Mouse (Mus musculus): ENCODE results near the gene Padi1. TPM values are rescaled to one million over a fixed set of nuclear protein-coding genes. Genes with fewer than 3 reads are reported as not detected.
A peak's percentile ranks its signal among the peaks of the same experiment; 100 is the strongest.

Padi1 gene
- total RNA-seq, 1 experiment: 0.09 TPM

GRCm38 (mm10) chr4:140771091-140771490 lies 74.5 kb downstream of the Padi1 start:
- DNase-seq (ENCODE audit: low read depth, low spot score): no peak
- in situ Hi-C loops (cut with MboI; ENCODE audit: low sequenced_read_pairs in 2 of 2, unreplicated experiment in 2 of 2): no loop called here
- no peaks in the 10 kb centered on the region for H3K36me3 ChIP-seq (ENCODE audit: control insufficient read depth, insufficient read depth, low read length, poor library complexity, severe bottlenecking)

DNA sequence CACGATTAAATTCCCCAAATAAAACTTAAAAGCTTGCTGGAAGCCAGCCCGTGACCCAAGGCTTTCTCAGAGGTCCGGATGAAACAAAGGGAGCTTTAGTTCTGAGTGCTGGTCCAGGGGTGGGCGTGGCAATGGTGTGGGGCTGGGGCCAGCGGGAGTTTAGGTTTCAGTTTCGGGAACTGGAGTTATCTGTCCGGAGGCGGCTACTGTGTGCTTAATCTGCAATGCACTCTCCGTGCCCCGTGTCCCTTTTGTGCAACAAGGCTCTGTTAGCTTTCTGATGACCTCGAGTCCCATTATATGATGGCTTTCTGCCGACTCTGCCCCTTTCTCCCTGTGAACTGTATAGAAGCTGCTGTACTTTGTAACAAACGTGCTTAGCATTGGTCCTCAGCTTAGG lies 75.1 kb downstream of the Padi1 start:
- no peak for TF ChIP-seq CHD2 (IDR thresholded peaks at IDR 0.05; ENCODE audit: low read depth, low read length)
- 0 out of 2 replicates have a peak, but pooled peaks have one; percentile 8 for TF ChIP-seq MAFK (IDR thresholded peaks at IDR 0.05; ENCODE audit: insufficient read depth, low read depth, low read length)
- H3K9ac ChIP-seq (ENCODE audit: insufficient read depth, low read depth, low read length, poor library complexity, severe bottlenecking): no peak overlapping the region
- peaks cover 0 to 23% of the 10 kb centered on the region in 2 experiments; a peak in 1 of 4 replicates for H3K4me1 ChIP-seq (ENCODE audit: control insufficient read depth in 2 of 2, insufficient read depth in 2 of 2, low read length in 2 of 2, poor library complexity in 1 of 2)
- no peak overlapping the region for H3K4me3 ChIP-seq (ENCODE audit: insufficient read depth in 1 of 2, low read depth in 1 of 2, low read length in 2 of 2, poor library complexity in 1 of 2, severe bottlenecking in 1 of 2)
- no peak overlapping the region for H3K27ac ChIP-seq (ENCODE audit: insufficient read depth, low read depth, low read length, poor library complexity, severe bottlenecking)
- H3K36me3 ChIP-seq (ENCODE audit: control insufficient read depth, insufficient read depth, low read length, poor library complexity, severe bottlenecking): no peaks in the 10 kb centered on the region
- in situ Hi-C loops (cut with MboI; ENCODE audit: low sequenced_read_pairs in 2 of 2, unreplicated experiment in 2 of 2): no loop called here
- H3K9me3 ChIP-seq (ENCODE audit: control insufficient read depth, insufficient read depth, low read depth, low read length): no peaks in the 10 kb centered on the region
- no peak for DNase-seq (ENCODE audit: low read depth, low spot score)

More at GRCm38 (mm10) chr4:140771091-140771490, 74.5 kb downstream of the Padi1 start:
- TF ChIP-seq ZC3H11A (IDR thresholded peaks at IDR 0.05; ENCODE audit: borderline replicate concordance, low read depth, low read length) (no peak), HCFC1 (IDR thresholded peaks at IDR 0.05; ENCODE audit: borderline replicate concordance, insufficient read depth, low read length) (no peak), CHD2 (IDR thresholded peaks at IDR 0.05; ENCODE audit: low read depth, low read length) (no peak), MAFK (IDR thresholded peaks at IDR 0.05; ENCODE audit: insufficient read depth, low read depth, low read length) (no peak), ZNF384 (IDR thresholded peaks at IDR 0.05; ENCODE audit: low read depth, low read length) (no peak)
- Histone ChIP-seq H3K27ac (ENCODE audit: insufficient read depth, low read depth, low read length, poor library complexity, severe bottlenecking) (no peak overlapping the region), H3K9ac (ENCODE audit: insufficient read depth, low read depth, low read length, poor library complexity, severe bottlenecking) (no peak overlapping the region), H3K4me3 (ENCODE audit: insufficient read depth in 1 of 2, low read depth in 1 of 2, low read length in 2 of 2, poor library complexity in 1 of 2, severe bottlenecking in 1 of 2) (no peak overlapping the region), H3K9me3 (ENCODE audit: control insufficient read depth, insufficient read depth, low read depth, low read length) (no peaks in the 10 kb centered on the region), H3K4me1 (ENCODE audit: control insufficient read depth in 2 of 2, insufficient read depth in 2 of 2, low read length in 2 of 2, poor library complexity in 1 of 2) (peaks cover 0 to 23% of the 10 kb centered on the region in 2 experiments; a peak in 1 of 4 replicates)

GRCm38 (mm10) chr4:140768973-140769372 lies 76.6 kb downstream of the Padi1 start:
- in situ Hi-C loops (cut with MboI; ENCODE audit: low sequenced_read_pairs in 2 of 2, unreplicated experiment in 2 of 2): no loop called here
- H3K9ac ChIP-seq (ENCODE audit: insufficient read depth, low read depth, low read length, poor library complexity, severe bottlenecking): no peak overlapping the region
- no peak for TF ChIP-seq MAFK (IDR thresholded peaks at IDR 0.05; ENCODE audit: insufficient read depth, low read depth, low read length)
- TF ChIP-seq CHD2 (IDR thresholded peaks at IDR 0.05; ENCODE audit: low read depth, low read length): no peak
- TF ChIP-seq HCFC1 (IDR thresholded peaks at IDR 0.05; ENCODE audit: borderline replicate concordance, insufficient read depth, low read length): no peak
- TF ChIP-seq ZNF384 (IDR thresholded peaks at IDR 0.05; ENCODE audit: low read depth, low read length): no peak
- no peak for TF ChIP-seq ZC3H11A (IDR thresholded peaks at IDR 0.05; ENCODE audit: borderline replicate concordance, low read depth, low read length)

DNA sequence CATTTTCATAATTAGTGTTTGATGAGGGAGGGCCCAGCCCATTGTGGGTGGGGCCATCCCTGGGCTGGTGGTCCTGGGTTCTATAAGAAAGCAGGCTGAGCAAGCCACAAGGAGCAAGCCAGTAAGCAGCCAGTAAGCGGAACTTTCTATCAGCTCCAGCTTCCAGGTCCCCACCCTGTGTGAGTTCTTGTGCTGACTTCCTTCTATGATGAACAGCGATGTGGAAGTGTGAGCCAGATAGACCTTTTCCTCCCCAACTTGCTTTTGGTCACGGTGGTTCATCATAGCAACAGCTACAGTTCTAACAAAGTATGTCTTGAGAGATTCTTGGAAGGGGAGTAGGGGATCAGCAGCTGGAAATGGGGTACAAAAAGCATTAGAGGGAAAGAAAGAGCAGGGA lies 79.6 kb downstream of the Padi1 start:
- no peak for DNase-seq (ENCODE audit: low read depth, low spot score)
- no peak overlapping the region for H3K9ac ChIP-seq (ENCODE audit: insufficient read depth, low read depth, low read length, poor library complexity, severe bottlenecking)
- no peaks in the 10 kb centered on the region for H3K9me3 ChIP-seq (ENCODE audit: control insufficient read depth, insufficient read depth, low read depth, low read length)
- no peak overlapping the region for H3K27ac ChIP-seq (ENCODE audit: insufficient read depth, low read depth, low read length, poor library complexity, severe bottlenecking)
- no peak for TF ChIP-seq ZC3H11A (IDR thresholded peaks at IDR 0.05; ENCODE audit: borderline replicate concordance, low read depth, low read length)
- no peak for TF ChIP-seq MAFK (IDR thresholded peaks at IDR 0.05; ENCODE audit: insufficient read depth, low read depth, low read length)
- no peak for TF ChIP-seq ZNF384 (IDR thresholded peaks at IDR 0.05; ENCODE audit: low read depth, low read length)
- no peak for TF ChIP-seq HCFC1 (IDR thresholded peaks at IDR 0.05; ENCODE audit: borderline replicate concordance, insufficient read depth, low read length)
- TF ChIP-seq CHD2 (IDR thresholded peaks at IDR 0.05; ENCODE audit: low read depth, low read length): no peak
- peaks cover 0 to 10% of the 10 kb centered on the region in 2 experiments; a peak in 1 of 4 replicates for H3K4me1 ChIP-seq (ENCODE audit: control insufficient read depth in 2 of 2, insufficient read depth in 2 of 2, low read length in 2 of 2, poor library complexity in 1 of 2)
- in situ Hi-C loops (cut with MboI; ENCODE audit: low sequenced_read_pairs in 2 of 2, unreplicated experiment in 2 of 2): no loop called here
- H3K36me3 ChIP-seq (ENCODE audit: control insufficient read depth, insufficient read depth, low read length, poor library complexity, severe bottlenecking): no peaks in the 10 kb centered on the region
- H3K4me3 ChIP-seq (ENCODE audit: insufficient read depth in 1 of 2, low read depth in 1 of 2, low read length in 2 of 2, poor library complexity in 1 of 2, severe bottlenecking in 1 of 2): no peak overlapping the region

More at GRCm38 (mm10) chr4:140768973-140769372, 76.6 kb downstream of the Padi1 start:
- no peak overlapping the region for H3K27ac ChIP-seq (ENCODE audit: insufficient read depth, low read depth, low read length, poor library complexity, severe bottlenecking)
- H3K4me1 ChIP-seq (ENCODE audit: control insufficient read depth in 2 of 2, insufficient read depth in 2 of 2, low read length in 2 of 2, poor library complexity in 1 of 2): peaks cover 0 to 20% of the 10 kb centered on the region in 2 experiments; a peak in 1 of 4 replicates
- no peaks in the 10 kb centered on the region for H3K36me3 ChIP-seq (ENCODE audit: control insufficient read depth, insufficient read depth, low read length, poor library complexity, severe bottlenecking)
- no peaks in the 10 kb centered on the region for H3K9me3 ChIP-seq (ENCODE audit: control insufficient read depth, insufficient read depth, low read depth, low read length)
- 0 out of 4 replicates have a peak overlapping the region, but pooled peaks of 1 of the 2 experiments have one; percentile 33 for H3K4me3 ChIP-seq (ENCODE audit: insufficient read depth in 1 of 2, low read depth in 1 of 2, low read length in 2 of 2, poor library complexity in 1 of 2, severe bottlenecking in 1 of 2)
- no peak for DNase-seq (ENCODE audit: low read depth, low spot score)

DNA sequence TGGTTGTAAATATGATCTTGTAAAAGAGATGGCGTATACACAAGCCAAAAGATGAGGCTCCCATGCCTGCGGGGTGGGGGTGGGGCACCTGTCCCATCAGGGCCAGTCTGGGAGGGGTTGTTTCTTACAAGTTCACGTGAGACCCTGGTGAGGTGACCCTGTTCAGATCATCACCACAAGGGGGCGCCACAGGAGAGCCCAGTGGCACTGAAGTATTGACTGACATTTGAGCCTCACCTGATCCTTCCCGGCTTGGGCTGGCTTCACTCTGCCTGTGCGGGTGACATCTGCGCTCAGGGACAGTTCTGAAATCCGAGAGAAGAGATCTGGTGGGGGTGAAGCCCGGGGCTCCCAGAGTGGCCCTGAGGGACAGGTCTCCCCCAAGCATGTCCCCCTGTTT lies 82.4 kb downstream of the Padi1 start:
- Histone ChIP-seq H3K9ac (ENCODE audit: insufficient read depth, low read depth, low read length, poor library complexity, severe bottlenecking) (no peak overlapping the region), H3K4me3 (ENCODE audit: insufficient read depth in 1 of 2, low read depth in 1 of 2, low read length in 2 of 2, poor library complexity in 1 of 2, severe bottlenecking in 1 of 2) (no peak overlapping the region), H3K4me1 (ENCODE audit: control insufficient read depth in 2 of 2, insufficient read depth in 2 of 2, low read length in 2 of 2, poor library complexity in 1 of 2) (no peaks in the 10 kb centered on the region), H3K27ac (ENCODE audit: insufficient read depth, low read depth, low read length, poor library complexity, severe bottlenecking) (no peak overlapping the region), H3K36me3 (ENCODE audit: control insufficient read depth, insufficient read depth, low read length, poor library complexity, severe bottlenecking) (no peaks in the 10 kb centered on the region), H3K9me3 (ENCODE audit: control insufficient read depth, insufficient read depth, low read depth, low read length) (no peaks in the 10 kb centered on the region)
- no peak for TF ChIP-seq CHD2 (IDR thresholded peaks at IDR 0.05; ENCODE audit: low read depth, low read length)
- no peak for TF ChIP-seq HCFC1 (IDR thresholded peaks at IDR 0.05; ENCODE audit: borderline replicate concordance, insufficient read depth, low read length)
- TF ChIP-seq ZC3H11A (IDR thresholded peaks at IDR 0.05; ENCODE audit: borderline replicate concordance, low read depth, low read length): 0 out of 2 replicates have a peak, but pooled peaks have one; percentile 26
- TF ChIP-seq MAFK (IDR thresholded peaks at IDR 0.05; ENCODE audit: insufficient read depth, low read depth, low read length): no peak
- no peak for TF ChIP-seq ZNF384 (IDR thresholded peaks at IDR 0.05; ENCODE audit: low read depth, low read length)
- peak; percentile 78 for DNase-seq (ENCODE audit: low read depth, low spot score)
- in situ Hi-C loops (cut with MboI; ENCODE audit: low sequenced_read_pairs in 2 of 2, unreplicated experiment in 2 of 2): no loop called here
